Mouse (Mus musculus) cerebellum, postnatal 10 days (tissue): ENCODE data around the gene Iqcj.
A peak's percentile ranks its signal among the peaks of the same experiment; 100 is the strongest.

Experiments
- DNase-seq, 2 experiments: peaks; one replicate each; pipeline ENCODE4 v3.0.0; 2021; ENCODE audit warnings: mixed read lengths in 2 of 2

The Iqcj gene

DNA sequence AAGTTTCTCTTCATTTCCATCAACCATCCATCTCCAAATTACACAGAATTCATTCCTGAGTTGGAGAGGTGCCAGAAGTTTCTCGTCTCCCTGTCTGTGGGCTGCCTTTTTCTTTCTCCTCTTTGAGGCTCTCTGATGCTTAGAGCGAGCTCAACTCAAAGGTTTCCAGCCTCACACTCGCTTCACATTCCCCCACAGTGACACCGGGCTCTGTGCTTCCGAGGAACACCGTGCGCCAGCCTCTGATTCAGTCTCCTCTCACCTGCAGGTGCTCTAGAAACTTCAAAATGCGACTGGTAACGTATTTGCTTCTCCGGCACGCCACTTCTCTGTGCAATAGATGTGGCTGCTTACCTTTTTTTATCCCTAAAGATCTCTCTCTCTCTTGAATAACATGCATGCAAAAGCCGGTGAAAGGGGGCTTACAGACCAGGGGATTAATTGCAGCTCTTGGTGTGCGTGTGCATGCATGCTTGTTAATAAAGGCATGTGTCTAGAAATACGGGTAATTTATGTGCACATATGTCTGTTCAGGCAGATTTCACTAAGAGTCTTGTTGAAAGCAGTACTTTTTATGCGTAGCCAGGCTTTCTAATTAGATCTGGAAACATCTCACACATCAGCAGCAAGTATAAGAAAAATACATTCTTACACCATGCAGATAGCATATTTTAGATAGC lies at the start of gene Iqcj, which contains the start of gene Iqschfp:
Gene Iqcj (plus strand): TSS at position 195 of the 680 bp plus-strand sequence.
Gene Iqschfp (plus strand): TSS at position 207 of the 680 bp plus-strand sequence.
- peak; percentile 35 to 59 for DNase-seq

DNA sequence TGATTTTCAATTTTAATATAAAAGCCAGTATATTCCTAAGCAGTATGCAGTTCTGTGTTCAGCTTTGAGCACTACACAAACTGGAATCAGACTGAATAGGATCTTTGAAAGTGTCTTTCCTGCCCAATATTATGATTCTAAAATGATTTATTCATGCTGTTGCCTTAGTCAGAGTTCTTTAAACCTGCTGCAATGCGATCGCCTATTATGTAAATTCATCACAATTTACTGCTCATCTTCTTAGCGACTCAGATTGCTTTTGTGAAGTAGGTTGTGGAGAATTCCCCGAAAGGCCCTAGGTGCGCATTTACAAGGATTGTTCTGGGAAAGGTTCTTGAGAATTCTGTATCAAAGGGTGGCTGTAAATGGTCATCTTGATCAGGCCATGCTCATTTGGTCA lies 39.6 kb upstream of the Iqcj start:
- DNase-seq, result no peak

DNA sequence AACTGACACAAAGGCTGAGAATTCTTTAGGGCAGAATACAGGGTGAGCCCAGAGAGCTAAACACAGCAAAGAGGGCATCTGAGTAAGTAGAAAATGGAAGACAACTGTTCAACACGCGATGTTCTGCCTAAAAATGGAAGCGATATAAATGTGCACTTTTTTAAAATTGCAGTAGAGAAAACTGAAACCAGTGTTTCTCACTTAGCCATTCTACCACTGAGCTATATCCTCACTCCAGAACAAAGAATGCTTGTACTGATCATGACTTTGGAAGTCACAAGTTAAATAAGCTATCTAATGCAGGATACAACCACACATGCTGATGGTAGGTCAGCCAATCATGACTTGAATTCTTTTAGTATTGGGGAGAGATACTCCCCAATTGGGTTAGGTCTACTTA lies 30.5 kb upstream of the Iqcj start:
- DNase-seq, result no peak

DNA sequence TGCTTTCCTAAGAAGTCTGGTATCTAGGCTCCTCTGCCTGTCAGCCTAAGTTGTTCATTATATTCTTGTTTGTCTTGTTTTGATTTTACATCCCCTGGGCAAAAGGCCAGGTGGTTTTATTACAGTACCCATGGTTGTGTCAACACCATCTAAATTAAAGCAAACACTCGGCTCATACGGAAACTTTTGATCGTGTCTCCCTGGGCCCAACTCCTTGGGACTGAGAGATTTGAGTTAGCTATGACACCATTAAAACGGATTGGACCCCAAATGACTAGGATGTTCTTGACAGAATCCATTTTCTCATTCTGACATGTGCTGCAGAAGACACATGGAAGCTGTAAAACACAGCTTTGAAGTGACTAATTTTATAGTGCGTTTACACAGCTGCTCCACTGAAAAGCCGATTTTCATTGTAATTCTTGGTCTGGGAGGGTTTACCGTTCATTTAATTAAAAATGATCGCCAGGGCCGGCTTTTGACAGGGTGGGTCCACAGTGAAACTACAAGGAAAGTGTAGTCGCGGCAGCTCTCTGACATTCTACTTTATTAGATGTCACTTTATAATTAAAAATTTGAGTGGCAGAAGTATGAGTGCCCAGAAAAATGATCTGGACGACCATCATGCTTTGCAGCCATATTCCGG lies 24.5 kb upstream of the Iqcj start:
- DNase-seq, result no peak

DNA sequence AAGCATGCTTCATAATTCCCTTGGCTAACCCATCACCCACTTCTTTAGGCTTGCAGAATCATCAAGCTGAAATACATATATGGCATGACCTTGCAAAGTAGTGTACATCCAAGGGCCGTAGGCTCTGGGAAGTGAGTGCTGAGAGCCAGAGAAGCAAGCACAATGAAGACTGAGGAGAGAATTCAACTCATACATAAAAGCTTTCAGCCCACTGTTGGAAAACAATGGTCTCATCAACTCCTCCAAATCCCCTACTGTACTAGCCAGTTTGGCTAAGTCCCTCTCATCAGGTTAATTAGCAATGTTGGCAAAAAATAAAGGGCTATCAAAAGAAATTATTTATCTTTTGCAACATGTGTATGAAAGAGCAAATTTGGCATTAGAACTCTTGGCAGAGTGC lies 22.6 kb upstream of the Iqcj start:
- DNase-seq, result no peak

DNA sequence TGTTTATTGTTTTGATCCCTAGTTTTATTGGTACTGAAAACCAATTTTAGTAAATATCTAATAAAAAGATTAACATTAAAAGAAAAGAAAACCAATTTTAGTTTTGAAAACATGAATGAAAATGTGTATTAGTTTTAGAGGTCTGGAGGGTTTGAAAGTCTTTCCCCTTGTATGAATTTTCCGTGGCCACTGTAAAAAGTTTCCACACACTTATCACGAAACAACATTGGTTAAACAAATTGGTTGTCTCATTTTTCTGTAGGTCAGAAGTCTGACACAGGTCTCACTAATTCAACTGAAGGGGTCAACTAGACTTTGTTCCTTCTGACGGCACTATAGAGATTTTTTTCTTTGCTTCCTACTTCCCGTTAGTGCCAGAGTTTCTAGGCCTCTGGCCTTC lies 14.8 kb upstream of the Iqcj start:
- DNase-seq, result no peak

DNA sequence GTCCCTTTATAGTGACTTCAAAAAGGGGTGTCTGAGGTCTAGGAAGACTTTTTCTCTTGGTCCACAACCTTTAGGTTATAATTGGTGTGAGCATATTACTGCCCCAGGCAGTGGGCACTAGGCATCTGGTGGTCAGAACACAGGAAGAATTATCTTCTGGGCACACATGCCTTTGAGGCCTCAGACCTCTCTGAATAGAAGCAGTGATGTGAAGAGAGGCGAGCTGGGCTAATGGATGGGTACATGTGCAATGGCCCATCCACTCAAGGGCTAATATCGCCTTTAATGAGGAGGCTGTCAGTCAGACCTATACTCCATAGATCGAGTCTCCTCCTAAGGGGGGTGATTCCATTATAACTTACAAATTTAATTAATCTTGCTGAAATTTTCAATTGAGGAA lies 7.7 kb upstream of the Iqcj start:
- DNase-seq, result no peak

DNA sequence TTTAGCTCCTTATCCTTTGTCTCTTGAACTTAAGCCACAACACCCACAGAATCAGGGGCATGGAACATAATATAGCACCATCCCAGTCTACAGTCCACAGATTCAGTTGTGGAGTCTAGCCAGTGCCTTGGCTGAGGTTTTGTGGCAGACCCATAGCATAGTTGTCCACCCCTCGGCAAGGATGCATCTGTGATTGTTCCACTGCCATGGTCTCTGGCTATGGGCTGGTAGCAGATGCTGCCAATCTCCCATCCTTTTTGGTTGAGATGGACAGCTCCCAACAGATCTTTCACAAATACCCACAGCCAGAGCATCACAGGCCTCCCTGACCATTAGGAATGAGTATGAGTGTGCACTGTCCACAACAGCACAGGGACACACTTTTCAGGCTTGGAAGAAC lies 5.8 kb upstream of the Iqcj start:
- peak; percentile 56 to 74 for DNase-seq

DNA sequence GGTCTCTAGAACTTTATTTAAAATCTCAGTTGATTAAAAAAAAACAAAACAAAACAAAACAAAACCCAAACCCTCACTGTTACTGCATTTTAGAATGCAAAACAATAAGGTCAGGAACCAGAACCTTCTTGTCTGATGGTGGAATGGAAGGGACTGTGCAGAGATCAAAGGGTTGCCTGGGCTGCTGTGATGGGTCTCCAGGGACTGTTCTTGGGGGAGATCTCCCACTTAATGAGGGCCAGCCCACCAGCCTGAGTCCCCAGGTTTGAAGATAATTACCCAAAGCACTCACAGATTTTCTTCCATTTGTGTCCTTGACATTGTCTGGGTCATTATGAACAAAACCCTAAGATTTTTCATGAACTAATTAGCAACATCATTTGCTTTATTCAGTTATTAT lies 4.8 kb upstream of the Iqcj start:
- no peak for DNase-seq

DNA sequence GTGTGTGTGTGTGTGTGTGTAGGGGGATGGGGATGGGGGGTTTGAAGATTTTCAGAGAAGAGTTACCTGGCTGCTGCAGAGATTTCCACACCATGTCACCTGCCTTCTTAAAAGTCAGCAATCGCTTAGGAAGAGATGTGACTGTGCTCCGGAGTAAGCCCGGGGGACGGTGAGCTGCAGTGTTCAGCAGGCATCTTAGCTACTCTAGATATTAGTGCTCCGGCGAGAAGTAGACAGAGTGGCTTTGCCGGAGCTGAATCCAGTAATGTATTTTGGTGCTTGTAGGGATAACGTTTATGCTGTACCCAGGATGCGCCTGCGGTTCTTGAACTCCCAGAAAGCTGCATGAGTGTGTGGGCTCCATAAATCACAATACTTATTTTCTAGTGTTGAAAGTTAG lies 748 bp downstream of the Iqcj start:
- DNase-seq, result no peak

DNA sequence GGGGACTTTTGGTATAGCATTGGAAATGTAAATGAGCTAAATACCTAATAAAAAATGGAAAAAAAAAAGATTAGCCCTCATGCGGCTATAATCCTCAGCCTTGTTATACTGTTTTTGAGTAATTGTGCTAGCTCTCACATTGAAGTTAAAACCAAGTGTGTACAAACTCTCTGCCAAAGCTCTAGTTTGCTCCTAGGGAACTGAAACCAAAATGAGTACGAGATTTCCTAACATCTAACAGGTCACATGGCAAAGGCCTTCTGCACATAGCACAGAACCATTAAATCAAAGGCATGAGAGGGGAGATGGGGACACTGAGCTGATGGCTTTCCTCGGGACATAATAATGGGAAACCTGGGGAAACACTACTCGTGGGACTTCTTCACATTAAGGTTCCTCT lies 10.5 kb downstream of the Iqcj start:
- no peak for DNase-seq

DNA sequence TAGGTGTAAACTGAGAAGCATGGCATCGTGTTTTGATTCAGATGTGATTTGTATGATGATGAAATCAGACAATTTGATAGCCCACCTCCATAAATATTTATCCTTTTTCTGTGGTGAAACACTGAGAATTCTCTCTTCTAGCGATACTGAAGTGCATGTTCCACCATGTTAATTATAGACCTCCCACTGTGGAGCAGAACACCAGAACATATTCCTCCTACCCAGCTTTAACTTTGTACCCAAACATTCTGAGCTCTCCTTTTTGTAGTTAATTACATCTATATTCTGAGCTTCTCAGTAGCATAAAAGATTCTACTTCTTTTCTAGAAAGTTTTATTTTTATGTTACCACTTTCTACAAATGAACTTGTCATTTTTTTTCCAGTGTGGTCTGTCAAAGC lies 16.6 kb downstream of the Iqcj start:
- no peak for DNase-seq

DNA sequence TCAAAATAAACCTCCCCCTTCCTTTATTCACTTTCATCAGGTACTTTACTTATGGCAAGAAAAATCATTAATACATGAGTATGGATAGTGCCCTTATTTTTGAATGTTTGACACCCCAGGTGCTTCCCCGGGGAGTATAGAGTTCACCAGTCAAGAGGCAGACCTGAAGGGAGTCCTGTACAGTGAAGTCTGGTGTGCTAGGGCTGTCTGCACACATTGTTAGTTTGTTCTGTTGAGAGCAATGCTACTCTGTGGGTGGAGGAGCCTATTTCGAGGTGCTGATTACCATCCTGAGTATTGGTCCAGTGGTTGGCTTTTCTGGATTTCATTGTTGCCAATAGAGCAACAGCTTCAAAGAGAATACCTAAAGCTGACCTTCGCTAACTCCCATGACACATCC lies 26.1 kb downstream of the Iqcj start:
- no peak for DNase-seq

DNA sequence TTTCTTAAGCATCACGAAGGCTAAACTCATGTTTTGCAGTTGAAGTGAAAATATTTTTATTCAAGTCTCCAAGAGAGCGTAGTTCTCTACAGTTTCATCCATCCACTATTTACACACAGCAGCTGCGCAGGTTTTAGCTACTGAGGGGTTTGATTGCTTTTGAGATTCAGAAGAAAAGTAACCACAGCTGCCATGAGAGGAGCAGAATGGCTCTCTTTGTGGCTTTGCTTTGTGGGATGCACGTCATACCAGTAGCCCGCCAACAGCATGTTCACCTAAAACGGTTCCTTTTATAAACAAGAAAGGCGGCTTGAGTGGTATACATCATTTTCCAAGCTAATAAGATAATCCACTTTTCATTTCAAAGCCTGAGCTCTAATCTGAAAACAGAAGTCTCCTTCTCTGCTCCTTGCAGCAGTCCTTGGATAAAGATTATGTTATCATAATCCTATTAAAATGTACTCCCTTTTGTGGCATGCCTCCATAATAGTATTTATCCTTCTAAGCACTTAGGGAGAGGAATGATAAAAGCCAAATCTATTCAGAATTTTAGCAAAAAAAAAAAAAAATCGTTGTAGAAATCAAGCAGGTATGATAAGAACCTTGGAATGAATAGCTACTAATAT lies 26.7 kb downstream of the Iqcj start:
- DNase-seq, result no peak

DNA sequence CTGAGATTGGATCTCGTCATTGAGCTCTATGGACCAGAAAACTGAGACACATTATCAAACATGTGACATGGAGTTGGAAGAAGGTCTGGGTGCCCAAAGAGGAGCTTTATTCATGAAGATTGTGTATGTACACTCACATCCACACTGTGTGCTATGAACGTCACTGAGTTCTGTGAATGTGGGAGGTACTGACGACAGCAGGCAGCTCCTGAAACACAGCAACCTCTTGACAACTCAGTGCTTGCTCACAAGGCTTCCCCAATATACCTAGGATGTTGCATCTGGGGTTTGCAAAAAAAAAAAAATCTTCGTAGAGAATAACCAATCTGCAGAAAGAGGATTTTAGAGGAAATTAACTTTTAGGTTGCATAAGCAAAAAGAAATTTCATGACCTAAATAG lies 31.1 kb downstream of the Iqcj start:
- DNase-seq, result no peak

DNA sequence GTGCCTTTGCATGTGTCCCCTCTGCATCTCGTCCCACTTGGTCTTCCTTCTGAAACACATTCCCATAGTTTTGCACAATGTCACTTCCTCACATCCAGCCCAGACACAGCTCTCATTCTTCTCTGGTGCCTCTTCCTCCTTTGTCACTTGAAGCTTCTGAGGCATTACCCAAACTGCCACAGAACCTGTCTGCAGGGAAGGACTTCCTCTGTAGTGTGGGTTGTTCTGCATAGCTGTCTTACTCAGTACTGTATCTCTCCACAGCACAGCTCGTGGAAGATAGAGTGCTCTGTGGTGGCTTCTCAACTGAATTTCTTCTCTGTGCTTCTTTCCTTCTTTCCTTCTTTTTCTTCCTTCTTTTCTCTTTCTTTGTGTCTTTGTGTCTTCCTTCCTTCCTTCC lies 33.4 kb downstream of the Iqcj start:
- DNase-seq, result no peak

DNA sequence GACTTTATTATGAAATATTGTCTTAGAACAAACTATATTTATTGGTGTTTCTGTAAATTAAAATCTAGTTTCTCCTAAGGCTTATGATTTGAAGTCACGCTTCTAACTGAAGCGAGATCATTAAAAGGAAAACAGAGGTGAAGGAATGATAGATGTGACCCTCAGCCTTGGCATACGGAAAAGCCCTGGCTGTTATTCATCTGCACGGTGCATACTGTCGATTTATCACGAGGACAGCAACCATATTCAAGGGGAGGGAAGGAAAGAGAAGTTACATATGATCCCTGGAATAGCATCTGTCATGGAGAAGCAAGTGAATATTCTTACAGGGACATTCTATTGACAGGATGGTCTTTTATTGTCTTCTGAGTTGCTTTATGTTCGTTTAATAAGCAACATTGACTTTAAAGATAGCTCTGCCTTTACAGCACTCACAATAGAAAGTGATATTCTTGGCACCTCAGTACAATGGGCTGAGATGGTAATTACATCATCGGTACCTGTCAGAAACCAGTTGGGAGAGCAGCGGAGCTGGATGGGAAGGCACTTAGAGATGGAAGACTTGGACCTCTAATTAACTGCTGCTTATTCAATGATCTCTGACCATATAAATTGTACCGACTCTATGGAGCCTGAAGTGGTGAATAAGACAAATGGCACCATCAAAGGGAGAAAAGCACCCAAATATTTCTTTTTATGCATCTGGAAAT lies 38.6 kb downstream of the Iqcj start:
- no peak for DNase-seq

DNA sequence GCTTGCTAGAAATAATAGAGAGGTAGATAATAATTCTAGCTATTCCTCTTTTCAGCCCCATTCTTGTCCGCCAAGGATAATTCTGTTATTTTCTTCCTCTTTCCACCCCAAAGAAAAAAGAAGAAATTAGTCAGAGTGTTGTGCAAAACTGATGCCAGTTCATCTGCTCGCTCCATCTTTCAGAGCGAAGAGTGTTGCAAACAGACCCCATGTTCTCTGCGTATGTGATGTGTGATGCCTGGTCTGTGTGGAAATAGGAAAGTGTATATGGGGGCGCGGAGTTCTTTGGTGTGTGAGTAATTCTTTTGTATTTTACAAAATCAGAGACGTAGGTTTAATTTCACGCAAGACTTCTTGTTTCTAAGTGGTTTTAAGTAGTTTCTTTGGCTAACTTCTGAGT lies 39.2 kb downstream of the Iqcj start:
- DNase-seq, result no peak

DNA sequence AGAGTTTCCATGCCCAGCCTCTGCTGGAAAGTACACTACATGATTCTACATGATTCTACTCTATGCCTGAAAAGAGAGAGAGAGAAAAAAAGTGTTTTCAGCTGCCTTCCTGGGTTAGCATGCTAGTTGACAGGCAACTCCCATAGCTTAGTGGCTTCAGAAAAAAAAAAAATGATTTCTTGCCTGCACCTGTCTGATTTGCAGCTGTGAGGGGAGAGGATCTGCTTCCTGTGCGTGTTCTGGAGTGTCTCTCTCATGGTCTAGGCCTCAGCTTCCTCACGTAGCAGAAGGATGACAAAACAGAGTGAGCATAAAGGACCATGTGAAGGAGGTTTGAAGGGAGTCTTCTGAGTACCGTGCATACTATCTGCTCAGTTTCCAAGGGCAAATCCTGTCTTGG lies 39.9 kb downstream of the Iqcj start:
- no peak for DNase-seq

DNA sequence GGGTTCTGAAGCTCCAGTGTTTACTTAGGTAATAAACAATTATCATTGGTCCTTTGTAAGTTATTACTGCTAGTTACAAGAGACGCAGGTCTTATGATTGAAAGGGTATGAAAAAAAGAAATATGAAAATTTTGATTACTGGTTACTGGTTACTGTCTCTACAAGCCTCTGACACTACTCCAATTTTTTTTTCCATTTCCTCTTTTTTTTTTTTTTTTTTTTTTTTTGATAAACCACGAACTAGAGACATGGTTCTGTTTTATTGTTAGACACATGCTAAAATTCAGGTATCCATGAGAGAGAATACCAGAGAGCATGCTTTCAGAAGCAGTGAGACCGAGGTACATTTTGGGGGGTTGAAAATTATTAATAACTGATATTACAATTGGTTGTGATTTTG lies 43.8 kb downstream of the Iqcj start:
- no peak for DNase-seq

DNA sequence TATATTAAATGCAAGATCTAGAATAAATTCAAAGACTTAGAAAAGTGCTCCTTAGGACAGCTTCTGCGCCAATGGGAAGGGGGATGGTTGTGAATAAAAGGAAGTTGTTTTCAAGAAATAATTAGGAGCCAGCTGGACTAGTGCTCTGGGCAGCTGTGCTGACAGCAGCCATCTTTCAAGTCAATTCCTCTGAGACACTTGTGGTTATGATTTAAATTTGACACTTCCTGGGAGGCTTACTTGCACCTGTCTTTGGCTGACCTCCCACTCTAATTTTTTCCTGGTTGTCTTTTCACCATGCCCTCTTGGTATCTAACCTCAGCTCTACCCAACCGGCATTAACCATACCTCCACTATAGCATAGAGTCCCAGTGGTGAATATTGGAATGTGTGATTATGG lies 55.0 kb downstream of the Iqcj start:
- DNase-seq, result no peak

DNA sequence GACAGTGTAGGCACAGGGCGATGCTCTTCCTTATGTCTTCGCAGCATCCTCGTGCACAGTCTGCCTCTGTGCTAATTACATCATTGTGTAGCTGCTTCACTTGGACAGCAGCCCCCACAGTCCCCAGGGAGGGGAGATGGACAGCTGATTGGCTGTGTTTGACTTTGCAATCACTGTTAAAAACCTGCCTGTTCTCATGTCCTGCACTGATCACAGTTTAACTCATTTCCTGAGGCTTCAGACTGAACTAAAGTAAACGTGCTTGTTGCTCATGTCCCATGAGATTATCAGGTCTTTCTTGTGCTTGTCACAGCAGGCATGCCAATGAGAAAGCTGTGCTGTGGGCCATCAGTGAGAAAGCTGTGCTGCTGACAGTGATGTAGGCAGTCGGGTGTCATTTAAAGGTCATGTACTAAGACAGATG lies 60.5 kb downstream of the Iqcj start:
- peak; percentile 79 to 86 for DNase-seq

DNA sequence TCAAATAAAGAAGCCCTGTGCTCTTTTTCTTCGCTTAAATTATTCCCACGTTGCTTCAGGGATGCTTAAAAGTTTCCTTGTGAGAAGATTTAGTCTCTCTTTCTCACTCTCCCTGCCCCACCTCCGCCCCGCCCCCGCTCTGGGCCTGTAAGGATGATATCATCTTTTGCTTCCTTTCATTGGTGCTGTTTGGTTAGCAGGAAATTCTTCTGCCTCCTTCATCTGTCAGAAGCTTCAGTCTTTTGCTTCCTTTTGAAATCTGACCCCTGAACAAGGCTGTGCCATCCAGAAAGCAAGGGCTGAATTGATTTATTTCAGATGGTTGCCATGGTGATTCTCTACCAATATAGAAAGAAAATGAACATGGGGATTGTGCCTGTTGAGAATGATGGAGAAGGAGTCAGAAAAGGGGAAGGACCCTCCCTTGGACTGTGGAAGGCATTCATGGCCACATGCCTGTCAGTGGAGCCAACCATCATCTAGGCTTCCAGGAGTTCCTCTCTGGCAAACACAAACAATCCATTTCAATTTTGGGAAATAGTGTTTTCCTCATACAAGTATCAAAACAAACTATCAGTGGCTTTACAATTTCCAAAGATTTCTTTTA lies 62.5 kb downstream of the Iqcj start:
- peak; percentile 16 to 22 for DNase-seq
